Mouse (Mus musculus) embryo, embryonic 11 days (tissue): Measurements from ENCODE around the gene Spata17.

Source experiments
- DNase-seq: peaks from one replicate; pipeline ENCODE4 v3.0.0-alpha.2; 2015

The Spata17 gene

DNA sequence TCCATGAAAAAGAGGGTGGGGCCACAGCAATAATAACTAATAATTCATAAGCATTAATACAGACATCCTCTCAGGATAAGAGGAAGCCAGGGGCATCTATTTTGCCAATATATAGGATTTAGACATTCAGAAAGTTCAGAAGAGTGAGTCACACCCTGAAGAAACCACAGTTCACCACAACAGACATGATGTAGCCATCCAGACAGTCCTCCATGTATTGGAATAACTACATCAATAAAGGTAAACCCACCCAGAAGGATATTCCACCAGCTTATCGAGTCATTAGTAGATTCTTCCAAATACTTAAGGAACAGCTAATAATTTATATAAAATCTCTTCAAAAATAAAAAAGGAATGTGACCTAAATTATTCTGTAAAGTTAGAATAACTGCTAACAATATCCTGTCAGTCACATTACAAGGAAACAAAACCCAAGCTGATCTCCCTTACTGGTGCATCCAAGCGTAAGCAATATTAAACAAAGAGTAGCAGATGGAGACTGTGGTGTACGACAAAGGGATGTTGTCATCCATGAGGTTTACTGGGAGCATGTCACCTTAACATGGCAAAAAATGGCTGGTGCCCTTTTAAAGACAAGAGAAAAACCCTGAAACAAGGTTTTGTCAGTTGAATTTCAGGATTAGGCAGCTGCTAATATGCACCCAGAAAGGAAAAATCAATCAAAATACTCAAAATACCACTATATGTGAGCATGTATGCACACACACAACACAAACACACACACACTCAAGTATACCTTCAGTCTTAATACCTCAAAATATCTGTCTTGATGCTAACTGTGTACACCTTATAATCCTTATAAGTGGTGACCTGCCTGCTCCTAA lies 138.8 kb downstream of the Spata17 start:
- DNase-seq, result peak; percentile 32

DNA sequence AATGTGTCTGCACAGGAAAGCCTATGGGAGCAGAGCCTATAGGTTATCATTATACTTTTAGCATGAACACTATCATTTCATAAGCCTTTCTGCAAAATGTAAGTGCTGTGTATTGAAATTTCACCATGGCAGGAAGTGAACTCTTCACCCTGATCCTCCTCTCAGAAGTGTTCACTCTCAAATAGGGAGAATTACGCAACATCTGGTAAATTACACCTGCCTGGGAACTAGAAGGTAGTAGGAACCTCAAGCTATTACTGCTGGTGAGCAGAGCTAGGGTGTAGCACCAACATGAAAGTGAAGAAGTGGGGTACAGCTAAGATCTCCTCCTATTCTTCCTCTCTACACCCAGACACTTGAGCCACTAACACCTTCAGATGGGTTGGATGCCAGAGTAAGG lies 155.4 kb downstream of the Spata17 start:
- DNase-seq, result no peak

DNA sequence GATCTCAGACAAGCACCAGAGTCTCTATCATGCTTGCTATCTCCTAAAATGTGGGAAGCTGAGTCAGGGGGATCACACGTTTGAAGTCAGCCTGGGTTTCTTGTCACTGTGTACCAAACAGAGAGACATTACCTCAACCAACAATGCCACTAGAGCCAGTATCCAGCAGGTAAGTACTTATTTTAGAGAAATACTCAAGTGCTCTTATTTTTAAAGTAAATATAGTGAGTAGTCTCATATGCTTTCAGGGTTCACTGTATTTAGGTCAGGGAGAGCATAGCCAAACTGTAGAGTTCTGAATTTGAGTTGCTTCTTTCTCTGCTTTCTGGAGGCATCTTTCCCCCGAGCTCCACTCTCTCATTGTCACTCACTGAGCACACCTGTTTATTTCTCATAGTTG lies 160.9 kb downstream of the Spata17 start:
- no peak for DNase-seq

DNA sequence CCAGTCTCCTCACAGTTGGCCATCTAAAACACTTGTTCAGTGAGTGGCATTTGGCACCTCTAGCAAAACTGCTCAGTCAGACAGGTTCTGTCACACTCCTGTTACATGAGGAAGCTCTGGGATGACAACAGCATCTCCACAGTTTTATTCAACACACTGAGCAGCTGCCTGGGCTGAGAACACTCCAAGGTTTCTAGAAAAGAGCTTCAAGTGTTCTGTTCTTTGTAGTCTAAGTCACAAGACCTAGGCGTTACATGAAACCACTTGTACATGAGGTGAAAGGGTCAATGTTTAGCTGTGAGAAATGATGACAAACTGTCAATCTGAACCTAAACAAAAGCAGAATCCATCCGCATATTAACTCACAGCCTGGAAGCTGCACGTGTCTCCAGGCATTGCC lies 161.4 kb downstream of the Spata17 start:
- no peak for DNase-seq

DNA sequence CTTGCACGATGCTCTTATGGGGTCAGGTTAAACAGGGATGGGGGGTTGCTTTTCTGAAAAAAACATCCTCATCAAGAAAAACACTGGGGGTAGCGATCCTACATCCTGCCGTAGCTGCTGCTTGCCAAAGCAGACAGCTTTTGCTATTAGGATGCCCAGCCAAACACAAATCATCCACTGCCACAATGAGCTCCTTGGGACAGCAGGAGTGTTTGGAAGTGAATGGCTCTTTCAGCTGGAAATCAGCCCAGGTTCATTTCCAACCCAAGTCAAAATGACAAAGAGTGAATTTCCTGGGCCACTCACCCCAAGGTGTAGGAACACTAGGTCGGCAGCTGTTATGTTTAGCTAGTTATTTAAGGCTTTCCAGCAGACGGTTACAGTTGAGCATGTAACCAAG lies 162.7 kb downstream of the Spata17 start:
- no peak for DNase-seq

DNA sequence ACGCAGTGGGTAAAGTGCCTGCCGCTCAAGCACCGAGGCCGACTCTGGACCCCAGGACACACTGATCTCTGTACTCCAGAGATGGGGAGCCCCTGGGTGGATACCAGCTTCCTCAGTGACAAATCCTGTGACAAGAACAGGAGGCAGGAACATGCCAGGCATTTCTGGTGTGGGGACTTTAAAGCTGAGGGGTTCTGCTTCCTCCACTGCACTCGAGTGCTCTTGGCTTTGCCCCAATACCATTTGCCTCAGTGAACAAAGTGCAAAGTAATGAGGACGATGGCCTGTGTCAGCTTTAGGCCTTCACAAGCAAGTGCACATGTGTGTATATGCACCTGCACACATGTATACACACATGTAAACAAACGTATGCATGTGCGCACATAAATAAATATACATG lies 164.0 kb downstream of the Spata17 start:
- DNase-seq, result no peak

DNA sequence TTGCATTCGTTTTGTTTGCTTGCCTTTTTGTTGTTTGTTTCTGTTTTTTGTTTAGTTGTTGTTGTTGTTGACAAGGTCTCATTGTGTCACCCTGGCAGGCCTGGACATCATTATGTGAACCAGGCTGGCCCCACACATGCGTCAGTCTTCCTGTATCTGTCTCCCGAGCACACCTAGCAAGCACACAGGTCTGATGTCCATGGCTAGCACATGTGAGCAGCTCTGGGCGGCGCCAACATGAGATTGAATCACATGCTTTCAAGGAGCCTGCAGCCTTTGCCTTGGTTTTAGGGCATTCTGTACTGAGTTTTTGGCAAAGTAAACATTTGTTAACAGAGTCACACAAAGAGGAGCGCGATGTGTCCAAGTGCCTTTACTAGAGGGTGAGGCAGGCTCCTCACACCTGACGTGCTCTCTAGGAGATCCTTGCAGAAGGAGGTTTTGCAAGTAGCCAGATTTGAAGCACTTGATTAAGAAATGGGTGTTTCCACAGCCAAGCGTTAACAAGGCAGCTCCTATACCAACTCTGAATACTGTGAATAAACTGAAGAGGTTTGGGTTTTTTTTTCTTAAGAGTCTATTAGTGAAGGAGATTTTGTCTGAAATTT lies 166.5 kb downstream of the Spata17 start:
- no peak for DNase-seq

DNA sequence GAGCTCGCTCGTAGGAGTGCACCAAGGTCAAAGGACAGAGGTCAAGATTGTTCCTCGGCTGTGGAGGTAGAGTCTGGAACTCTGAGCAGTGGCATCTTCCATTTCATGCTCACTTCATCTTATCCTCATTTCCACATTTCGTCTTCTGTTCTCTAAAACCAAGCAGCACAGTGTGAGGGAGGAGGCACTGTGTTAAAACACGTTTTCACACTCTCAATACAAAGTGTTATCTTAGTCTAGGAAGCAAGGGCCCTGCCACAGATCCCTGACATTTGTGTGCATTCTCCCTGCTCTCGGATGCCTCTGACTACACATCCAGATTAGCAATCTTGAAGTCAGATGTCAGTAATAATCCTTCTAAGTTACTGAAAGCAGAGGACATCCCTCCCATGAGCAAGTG lies 170.5 kb downstream of the Spata17 start:
- no peak for DNase-seq

DNA sequence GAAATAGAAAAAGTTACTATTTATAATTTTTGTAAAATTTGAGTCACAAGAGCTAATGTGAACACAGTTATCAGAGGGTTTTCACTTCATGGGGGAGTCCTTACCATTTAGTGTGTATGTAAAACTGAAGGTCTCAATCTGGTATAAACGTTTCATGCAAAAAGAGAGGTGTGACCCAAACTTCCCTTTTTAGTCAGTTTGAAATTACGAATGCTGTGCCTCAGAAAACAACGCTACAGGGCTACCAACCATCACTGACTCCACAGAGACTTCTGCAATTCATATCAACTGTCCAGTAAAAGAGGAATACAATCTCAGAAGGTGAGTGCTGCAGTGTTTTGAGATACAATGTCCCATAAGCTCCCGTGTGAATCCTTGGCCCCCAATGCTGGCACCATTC lies 175.5 kb downstream of the Spata17 start:
- DNase-seq, result no peak

DNA sequence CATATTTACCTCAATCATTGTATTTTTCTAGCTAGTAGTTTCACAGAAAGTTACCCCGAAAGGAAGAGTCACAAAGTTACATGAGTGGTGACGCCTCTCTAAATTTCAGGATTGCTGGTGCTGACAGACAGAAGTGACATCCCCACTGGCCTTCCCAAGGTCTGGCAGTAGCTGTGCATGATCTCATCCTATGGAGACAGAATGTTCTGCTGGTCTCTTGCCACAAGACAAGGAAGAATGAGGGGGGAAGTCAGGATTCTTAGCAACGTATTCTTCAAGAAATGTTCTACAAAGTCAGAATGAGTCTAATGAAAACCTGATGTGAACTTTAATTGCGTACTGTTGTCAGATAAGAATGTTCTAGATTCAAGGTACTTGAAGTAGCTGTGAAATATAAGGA lies 179.5 kb downstream of the Spata17 start:
- no peak for DNase-seq

DNA sequence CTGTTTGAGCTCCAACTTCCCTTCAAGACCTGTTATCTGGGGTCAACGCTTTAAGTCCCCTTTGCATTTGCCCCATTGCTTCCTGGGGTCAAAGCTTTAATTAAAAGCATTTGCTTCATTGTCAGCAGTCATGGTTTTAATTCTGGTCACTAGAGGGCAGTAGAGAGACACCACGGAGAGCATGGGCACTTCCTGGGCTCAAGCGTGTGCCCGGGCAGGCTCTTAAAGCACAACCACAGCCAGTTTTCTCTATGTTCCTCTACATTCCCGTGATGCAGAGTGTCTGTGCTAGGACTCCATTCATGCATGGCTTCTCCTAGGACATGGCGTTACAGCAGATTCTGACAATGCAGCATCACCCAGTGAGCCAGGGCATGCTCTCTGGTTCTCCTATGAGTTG lies 183.5 kb downstream of the Spata17 start:
- DNase-seq, result peak; percentile 71

DNA sequence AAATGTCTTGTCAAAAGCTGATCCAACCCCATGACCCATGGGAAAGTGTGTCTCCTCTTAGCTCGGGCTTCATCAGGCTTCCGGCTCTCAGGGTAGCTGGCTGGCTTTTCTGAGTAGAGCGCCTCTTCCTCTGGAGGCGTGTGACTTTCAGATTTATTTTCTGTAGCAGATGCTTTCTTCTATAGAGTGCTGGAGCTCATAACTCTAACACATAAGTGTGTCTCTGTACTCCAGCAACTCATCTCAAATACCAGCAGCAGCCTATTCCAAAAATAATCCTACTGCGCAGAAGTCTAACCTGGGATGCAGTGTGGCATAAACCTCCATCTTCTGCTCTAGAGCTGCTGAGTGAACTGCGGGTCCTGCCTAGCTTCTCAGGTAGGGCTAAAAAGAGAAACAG lies 186.4 kb downstream of the Spata17 start:
- DNase-seq, result no peak

DNA sequence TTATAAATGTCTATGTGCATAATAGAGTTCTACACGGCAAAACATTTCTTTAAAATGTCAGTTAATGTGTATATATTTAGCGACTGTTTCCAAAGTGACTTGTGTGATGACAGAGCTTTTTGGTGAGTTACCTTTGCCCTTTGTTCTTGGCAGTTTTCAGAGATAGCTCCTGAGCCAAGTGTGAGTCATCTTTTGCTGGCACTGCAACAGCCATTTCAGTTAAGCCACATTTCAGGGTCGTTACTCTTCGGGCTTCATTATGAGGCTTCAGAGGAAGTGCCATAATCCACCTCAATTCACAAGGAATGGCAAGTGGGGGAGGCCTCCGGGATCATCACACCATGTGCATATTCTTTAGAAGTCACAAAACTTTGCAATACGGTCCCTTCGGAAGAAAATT lies 195.3 kb downstream of the Spata17 start:
- no peak for DNase-seq

DNA sequence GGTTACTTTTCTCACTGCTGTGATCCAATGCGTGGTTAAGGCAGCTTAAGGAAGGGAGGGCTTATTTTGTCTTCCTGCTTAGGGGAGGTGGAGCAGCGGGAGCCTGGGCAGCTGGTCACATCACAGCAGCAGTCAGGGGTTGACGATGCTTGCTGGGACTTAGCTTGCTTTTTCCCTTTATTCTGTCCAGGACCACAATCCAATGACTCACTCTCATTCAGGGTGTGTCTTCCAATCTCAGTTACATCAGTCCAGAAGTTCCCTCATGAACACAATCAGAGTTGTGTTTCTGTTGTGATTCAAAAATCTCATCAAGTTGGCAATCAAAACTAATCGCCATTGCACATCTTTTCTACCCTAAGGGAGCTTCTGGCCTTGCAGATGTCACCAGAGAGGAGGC lies 199.1 kb downstream of the Spata17 start:
- DNase-seq, result no peak

DNA sequence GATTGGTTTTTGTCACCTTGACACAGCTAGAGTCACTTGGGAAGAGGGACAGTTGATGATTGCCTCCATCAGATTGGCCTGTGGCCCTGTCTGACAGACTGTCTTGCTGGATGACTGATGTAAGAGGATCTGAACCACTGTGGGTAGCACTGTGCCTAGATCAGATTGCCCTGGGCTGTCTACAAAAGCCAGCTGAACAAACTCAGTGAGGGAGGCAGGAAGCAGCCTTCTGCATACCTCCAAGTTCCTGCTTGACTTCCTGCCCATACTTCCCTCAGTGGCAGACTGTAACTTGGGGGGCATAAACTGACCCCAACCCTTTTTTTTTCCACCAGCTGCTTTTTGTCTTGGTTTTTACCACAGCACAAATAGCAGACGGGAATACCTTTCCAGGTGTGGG lies 199.6 kb downstream of the Spata17 start:
- DNase-seq, result no peak

DNA sequence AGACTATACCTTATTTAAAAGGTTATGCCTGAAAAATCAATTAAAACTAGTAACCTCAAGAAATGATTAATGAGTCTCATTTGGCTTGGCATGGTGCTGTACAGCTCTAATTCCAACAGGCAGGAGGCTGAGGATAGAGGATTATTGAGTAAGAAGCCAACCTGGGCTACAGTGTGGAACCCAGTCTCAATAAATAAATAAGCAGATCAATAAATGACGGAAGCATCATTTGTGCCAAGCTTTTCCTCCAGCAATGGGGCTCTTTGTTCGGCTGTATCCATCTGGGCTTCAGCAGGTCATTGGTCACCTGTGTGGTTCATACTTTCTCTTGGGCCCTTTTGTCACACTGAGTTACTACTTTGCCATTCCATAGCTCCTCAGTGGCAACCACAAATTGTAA lies 201.1 kb downstream of the Spata17 start:
- DNase-seq, result no peak

DNA sequence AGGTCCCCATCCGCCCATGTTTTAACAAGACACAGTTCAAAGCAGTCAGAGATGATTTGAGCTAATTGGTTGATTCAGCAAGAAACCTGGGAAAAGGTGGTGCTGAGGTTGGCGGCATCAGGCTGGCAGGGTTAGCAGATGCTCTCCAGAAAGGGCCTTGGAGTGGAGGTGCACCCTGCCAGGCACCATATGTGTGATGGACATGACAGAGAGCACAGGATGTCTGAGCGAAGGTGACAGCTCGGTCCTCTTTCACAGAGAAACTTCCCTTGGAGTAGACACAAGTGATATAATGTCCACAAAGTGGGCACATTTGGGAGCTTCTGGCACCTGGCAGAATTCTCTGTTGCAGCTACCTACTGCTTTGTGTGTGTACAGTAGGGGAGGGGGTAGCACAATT lies 203.7 kb downstream of the Spata17 start:
- DNase-seq, result no peak

DNA sequence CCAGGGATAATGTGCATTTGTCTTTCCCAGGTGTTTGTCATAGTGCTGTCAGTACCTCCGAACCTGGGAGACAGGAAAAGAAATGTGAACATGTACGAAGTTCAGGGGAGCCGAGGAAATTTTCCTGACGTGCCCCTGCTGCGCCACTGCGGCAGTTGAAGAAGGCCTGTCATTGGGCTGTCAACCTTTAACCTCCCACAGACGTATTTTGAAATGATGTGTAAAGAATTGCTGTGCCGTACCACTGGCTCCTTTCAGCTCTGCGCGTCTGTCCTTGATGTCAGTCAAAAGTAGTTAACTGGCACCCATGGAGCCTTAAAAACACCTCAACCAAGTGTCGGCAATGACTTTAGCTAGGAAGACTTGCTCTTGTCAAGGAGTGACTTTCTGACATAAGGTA lies 205.2 kb downstream of the Spata17 start:
- DNase-seq, result no peak

DNA sequence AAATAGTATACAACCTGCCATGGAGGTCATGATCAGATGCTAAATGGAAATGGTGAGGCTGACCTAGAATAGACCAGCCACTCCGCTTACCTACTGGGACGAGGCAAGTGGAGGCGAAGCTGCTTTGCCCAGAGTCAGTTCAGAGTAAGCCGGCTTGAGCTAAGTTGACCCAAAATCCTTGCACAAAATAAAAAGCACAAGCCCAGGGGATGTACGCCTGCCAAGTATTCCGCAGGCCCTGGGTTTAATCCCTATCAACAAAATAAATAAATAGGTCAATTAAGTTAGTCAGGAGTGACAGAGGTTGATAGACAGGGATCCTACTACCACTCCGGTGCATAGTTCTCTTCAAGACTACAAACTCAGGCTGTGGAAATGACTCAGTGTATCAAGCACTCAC lies 207.0 kb downstream of the Spata17 start:
- no peak for DNase-seq

DNA sequence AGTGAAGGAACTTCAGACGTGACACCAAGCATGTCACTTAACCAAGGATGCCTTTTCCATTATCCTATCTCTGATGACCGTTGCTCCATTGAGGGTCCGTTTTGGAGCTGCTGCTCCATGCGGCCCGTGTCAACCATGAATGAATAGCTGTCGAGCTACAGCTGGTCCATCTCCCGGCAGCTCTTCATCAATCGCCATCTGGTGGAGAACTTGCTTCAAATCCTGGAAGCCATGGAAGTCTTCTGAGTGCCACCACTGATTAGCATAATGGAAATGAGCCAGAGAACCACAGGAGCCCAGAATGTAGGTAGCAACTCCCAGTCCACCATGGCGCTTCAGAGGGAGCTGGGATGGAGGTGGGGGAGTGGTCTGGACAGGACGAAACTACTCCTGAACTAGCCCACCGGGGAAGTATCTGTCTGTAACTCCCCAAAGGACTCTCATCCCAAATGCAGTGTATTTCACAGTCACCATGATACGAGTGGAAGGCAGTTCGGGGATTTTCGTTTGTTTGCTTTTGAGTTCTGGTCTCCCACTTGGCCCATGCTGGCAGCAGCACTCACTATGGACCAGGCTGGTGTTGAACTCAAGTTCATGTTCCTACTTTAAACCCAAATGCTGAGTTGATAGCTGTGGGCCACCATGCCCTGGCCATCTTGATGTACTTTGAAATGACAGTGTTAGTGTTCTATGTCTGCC lies 208.9 kb downstream of the Spata17 start:
- no peak for DNase-seq

DNA sequence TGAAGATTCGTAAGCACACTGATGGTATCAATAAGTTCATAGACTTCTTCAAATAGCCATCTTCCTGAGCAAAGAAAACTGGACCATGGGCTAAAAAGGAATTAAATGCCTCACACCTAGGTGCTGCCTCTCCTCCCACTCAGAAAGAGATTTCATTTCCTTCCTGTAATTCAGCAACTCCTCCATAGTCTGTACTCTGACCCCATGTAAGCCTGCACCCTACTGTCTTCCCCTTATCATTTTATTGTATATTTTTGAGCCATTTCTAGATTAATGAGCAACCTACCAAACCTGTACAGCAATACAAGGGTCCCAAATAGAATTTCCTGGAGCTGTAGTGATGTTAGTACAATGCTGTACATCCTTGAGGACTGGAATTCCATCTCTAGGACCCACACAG lies 211.0 kb downstream of the Spata17 start:
- DNase-seq, result no peak

DNA sequence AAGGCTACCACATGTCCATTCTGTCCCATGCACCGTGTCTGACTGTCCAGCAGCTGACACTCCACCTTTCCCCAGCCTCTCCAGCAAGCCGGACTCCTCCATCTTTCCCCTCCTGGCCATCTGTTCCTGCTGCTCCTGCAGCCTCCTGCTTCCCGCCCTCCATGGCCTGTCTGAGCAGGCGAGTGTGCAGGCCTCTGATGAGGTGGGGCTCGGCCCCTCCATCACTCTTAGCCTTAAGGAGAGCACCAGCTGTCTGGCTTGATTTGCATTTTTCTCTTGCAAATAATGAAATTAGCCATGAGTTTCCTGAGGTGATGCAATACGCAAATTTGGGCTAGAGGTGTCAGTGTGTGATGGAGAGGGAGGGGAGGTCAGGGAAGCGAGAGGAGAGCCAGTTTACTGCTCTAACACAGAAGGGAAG lies 211.8 kb downstream of the Spata17 start:
- peak; percentile 28 for DNase-seq

DNA sequence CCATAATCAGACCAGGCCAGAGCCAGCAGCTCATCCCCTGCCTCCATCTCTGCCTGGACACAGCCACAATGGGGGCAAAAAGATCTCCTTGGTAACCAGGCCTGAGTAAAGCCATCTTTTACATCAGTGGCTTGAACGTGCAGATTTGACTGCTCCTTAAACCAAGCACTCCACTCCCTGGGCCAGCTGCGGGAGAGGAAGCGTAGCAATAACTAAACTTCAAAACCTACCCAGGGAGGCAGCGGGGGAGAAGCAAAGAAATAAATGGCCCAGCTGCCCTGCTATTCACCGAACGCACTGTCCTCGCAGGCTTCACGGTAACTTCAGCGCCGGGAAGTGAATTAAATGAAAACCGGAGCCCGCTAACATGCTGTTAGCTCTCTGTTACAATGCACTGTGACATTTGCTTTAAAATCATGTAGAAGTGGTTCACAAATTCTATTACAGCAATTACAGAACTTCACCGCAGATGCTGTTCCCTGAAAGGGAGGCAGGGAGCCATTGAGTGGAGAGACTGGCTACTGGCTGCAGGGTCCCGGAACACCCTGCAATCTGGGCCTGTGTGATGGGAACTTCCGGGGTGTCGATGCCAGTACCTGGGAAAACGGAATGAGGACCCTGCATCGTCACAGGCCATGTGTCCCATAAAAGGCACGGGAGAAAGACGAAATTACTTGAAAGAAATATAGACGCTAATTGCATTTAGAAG lies 217.5 kb downstream of the Spata17 start:
- DNase-seq, result peak; percentile 21
